Mouse (Mus musculus): ENCODE results near the gene Tcp11. TPM values are rescaled to one million over a fixed set of nuclear protein-coding genes. Genes with fewer than 3 reads are reported as not detected.

The Tcp11 gene
- polyA plus RNA-seq, 1 experiment from 2014 or later: 0.99 TPM

- WGBS: 77% methylated on average over 10 of the region's 10 CpGs
- Histone ChIP-seq H3K27me3 (ENCODE audit: control insufficient read depth, insufficient read depth, low read length) (no peaks in the 10 kb centered on the region), H3K27ac (ENCODE audit: low read depth, low read length) (no peak overlapping the region), H3K4me2 (replicated peaks; ENCODE audit: low read depth, low read length) (no peak overlapping the region), H3K36me3 (ENCODE audit: control insufficient read depth, insufficient read depth, low read length) (no peaks in the 10 kb centered on the region), H3K4me1 (replicated peaks; ENCODE audit: control insufficient read depth, insufficient read depth, low read length) (peaks cover 19% of the 10 kb centered on the region), H3K9me3 (ENCODE audit: control insufficient read depth, low read length) (no peaks in the 10 kb centered on the region), H3K4me3 (ENCODE audit: low read depth, low read length) (no peak overlapping the region), H3K9ac (ENCODE audit: low read depth, low read length) (no peak overlapping the region)
- no peak for ATAC-seq (ENCODE audit: low FRiP score)
- DNase-seq (ENCODE audit: low spot score): no peak
Measured at GRCm38 (mm10) chr17:28021911-28022310, 58.5 kb downstream of the Tcp11 start.

DNA sequence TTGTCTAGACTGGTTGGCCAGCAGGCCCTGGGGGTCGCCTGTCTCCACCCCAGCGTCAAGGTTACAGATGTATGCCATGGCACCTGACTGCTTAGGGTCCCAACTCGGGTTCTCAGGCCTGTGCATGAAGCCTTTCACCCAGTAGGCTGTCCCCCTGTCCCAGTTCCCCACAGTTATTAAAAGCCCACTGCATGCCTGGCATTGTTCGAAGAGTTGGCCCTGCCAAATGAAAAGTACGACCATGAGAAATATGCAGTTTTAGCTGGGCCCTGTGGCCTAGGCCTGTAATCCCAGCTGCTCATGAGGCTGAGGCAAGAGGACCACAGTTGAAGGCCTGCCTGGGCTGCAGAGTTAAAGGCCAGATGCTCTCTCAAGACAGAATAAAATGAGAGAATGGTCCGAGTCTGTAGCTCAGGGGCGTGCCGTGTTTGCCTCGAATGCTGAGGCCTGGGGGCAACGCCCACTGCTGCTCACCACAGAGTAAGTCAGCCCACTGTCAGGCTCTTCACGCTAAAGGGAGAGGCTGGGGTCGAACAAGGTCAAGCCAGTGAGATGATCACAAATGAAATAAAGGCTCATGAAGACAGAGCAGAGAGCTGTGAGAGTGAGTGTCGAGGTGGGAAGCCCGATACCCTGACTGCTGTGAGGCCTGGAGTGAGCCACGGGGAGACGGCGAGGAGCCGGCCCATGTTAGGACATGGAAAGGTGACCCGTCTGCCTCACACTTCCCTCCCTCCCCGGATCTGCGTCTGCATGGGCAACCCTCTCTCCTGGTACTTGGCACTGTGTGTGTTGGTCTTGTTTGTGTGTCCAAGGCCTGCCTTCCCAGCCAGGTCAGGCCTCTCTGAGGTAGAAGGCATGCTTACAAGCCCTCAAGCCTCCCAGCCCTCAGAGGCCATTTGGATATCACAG is 60.4 kb downstream of the Tcp11 start:
- Histone ChIP-seq H3K9ac (ENCODE audit: low read depth, low read length) (no peak overlapping the region), H3K27ac (ENCODE audit: low read depth, low read length) (peak overlapping the region; percentile 47), H3K9me3 (ENCODE audit: control insufficient read depth, low read length) (no peaks in the 10 kb centered on the region), H3K4me2 (replicated peaks; ENCODE audit: low read depth, low read length) (no peak overlapping the region), H3K36me3 (ENCODE audit: control insufficient read depth, insufficient read depth, low read length) (no peaks in the 10 kb centered on the region), H3K4me1 (replicated peaks; ENCODE audit: control insufficient read depth, insufficient read depth, low read length) (peaks cover 19% of the 10 kb centered on the region), H3K27me3 (ENCODE audit: control insufficient read depth, insufficient read depth, low read length) (no peaks in the 10 kb centered on the region), H3K4me3 (ENCODE audit: low read depth, low read length) (no peak overlapping the region)
- DNase-seq (ENCODE audit: low spot score) (no peak), ATAC-seq (ENCODE audit: low FRiP score) (no peak)
- WGBS: 74% methylated on average over 21 of the region's 21 CpGs

DNA sequence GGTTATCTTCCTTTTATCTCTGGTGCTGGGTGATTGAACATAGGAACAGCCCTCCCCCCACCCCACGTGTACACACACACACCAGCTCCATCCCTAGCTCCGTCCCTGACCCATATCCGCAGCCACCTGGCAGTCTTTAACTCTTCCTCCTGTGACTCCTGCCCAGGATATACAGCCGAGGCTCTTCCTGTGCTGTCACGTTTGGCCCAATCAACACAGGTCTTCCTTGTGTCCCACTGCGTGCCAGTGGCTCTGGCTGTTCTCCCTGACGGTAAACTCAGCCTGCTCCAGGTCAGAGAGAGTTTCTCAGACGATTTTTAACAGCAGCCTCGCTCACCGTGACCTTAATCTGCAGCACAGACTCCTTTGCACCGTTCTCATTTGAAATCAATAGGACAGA is 61.7 kb downstream of the Tcp11 start:
- no peak overlapping the region for H3K4me2 ChIP-seq (replicated peaks; ENCODE audit: low read depth, low read length)
- peaks cover 19% of the 10 kb centered on the region for H3K4me1 ChIP-seq (replicated peaks; ENCODE audit: control insufficient read depth, insufficient read depth, low read length)
- no peaks in the 10 kb centered on the region for H3K9me3 ChIP-seq (ENCODE audit: control insufficient read depth, low read length)
- H3K36me3 ChIP-seq (ENCODE audit: control insufficient read depth, insufficient read depth, low read length): no peaks in the 10 kb centered on the region
- H3K4me3 ChIP-seq (ENCODE audit: low read depth, low read length): no peak overlapping the region
- ATAC-seq (ENCODE audit: low FRiP score): no peak
- H3K27me3 ChIP-seq (ENCODE audit: control insufficient read depth, insufficient read depth, low read length): no peaks in the 10 kb centered on the region
- no peak overlapping the region for H3K9ac ChIP-seq (ENCODE audit: low read depth, low read length)
- no peak for DNase-seq (ENCODE audit: low spot score)
- H3K27ac ChIP-seq (ENCODE audit: low read depth, low read length): no peak overlapping the region; the same call in 1 of the 2 replicates
- 59% methylated on average over 11 of the region's 11 CpGs for WGBS

- Histone ChIP-seq H3K27me3 (ENCODE audit: control insufficient read depth, insufficient read depth, low read length) (no peaks in the 10 kb centered on the region), H3K36me3 (ENCODE audit: control insufficient read depth, insufficient read depth, low read length) (no peaks in the 10 kb centered on the region), H3K4me2 (replicated peaks; ENCODE audit: low read depth, low read length) (no peak overlapping the region), H3K9me3 (ENCODE audit: control insufficient read depth, low read length) (no peaks in the 10 kb centered on the region), H3K27ac (ENCODE audit: low read depth, low read length) (peak overlapping the region; percentile 2; the same call in 1 of the 2 replicates), H3K4me1 (replicated peaks; ENCODE audit: control insufficient read depth, insufficient read depth, low read length) (peaks cover 19% of the 10 kb centered on the region), H3K4me3 (ENCODE audit: low read depth, low read length) (no peak overlapping the region), H3K9ac (ENCODE audit: low read depth, low read length) (no peak overlapping the region)
- ATAC-seq (ENCODE audit: low FRiP score): no peak
- DNase-seq (ENCODE audit: low spot score): no peak
- 50% methylated on average over 6 of the region's 6 CpGs for WGBS
Measured at GRCm38 (mm10) chr17:28018344-28018743, 62.1 kb downstream of the Tcp11 start.

Other genes starting within 250 kb of the Tcp11 start
- gene Snrpc, start 242.5 kb downstream of the Tcp11 start, polyA plus RNA-seq (2014; fragmentation: Nextera tagmentation; extraction: Ambion mirVana): 344 and 359 TPM in 2 replicates
- 4.9 TPM in 2 replicates for gene Uhrf1bp1, start 224.2 kb downstream of the Tcp11 start, polyA plus RNA-seq (2014; fragmentation: Nextera tagmentation; extraction: Ambion mirVana)
- gene Anks1, start 171.3 kb downstream of the Tcp11 start, polyA plus RNA-seq (2014; fragmentation: Nextera tagmentation; extraction: Ambion mirVana): 35.5 and 43.6 TPM in 2 replicates
- 89.5 and 93.9 TPM in 2 replicates for gene Taf11, start 170.8 kb downstream of the Tcp11 start, polyA plus RNA-seq (2014; fragmentation: Nextera tagmentation; extraction: Ambion mirVana)
- 8.0 and 8.6 TPM in 2 replicates for gene Scube3, start 61.5 kb upstream of the Tcp11 start, polyA plus RNA-seq (2014; fragmentation: Nextera tagmentation; extraction: Ambion mirVana)
- 27.6 and 29.5 TPM in 2 replicates for gene Zfp523, start 96.5 kb upstream of the Tcp11 start, polyA plus RNA-seq (2014; fragmentation: Nextera tagmentation; extraction: Ambion mirVana)
- gene Def6, start 127.1 kb upstream of the Tcp11 start, polyA plus RNA-seq (2014; fragmentation: Nextera tagmentation; extraction: Ambion mirVana): 1.8 and 2.9 TPM in 2 replicates
- 1.7 and 3.5 TPM in 2 replicates for gene Ppard, start 152.1 kb upstream of the Tcp11 start, polyA plus RNA-seq (2014; fragmentation: Nextera tagmentation; extraction: Ambion mirVana)
- 18.7 and 22.5 TPM in 2 replicates for gene Fance, start 232.9 kb upstream of the Tcp11 start, polyA plus RNA-seq (2014; fragmentation: Nextera tagmentation; extraction: Ambion mirVana)
- 445 and 475 TPM in 2 replicates for gene Rpl10a, start 247.8 kb upstream of the Tcp11 start, polyA plus RNA-seq (2014; fragmentation: Nextera tagmentation; extraction: Ambion mirVana)